Mouse (Mus musculus): ENCODE measurements at regions not wholly inside any gene's neighbourhood (a gene's known extent, or its start where the extent isn't known, plus 50 kb on each side); places are given as distances from the start of the nearest gene placed in this dataset.
"Not testable (repeated sequence)": the region's sequence is repeated elsewhere in the genome, so short reads cannot be mapped to it uniquely, and the experiment has no call there.

DNA sequence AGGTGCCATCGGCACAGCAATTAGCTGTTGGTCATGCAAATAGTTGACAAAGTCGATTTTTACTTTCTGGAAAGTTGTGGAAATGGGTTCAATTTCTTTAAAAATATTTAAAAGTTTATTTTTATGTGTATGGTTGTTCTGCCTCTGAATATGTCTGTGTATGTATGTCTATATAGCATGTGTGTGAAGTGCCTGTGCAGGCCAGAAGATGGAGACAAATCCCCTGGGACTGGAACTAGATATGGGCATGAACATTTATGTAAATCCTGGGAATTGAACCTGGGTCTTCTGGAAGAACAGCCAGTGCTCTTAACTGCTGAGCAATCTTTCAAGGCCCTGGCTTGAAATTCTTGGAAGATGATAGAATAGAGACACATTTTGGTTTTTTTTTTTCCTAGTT, 140.0 kb downstream of the Lyplal1 start:
- DNase-seq (ENCODE audit: low spot score in 2 of 2), result no peak
- intact Hi-C loops (cut with DNase I), result no loop called here

- DNase-seq (ENCODE audit: low spot score in 2 of 2), result no peak
- intact Hi-C loops (cut with DNase I), result no loop called here
These were observed 127.7 kb downstream of the Lyplal1 start for GRCm38 (mm10) chr1:185989432-185989831.

DNA sequence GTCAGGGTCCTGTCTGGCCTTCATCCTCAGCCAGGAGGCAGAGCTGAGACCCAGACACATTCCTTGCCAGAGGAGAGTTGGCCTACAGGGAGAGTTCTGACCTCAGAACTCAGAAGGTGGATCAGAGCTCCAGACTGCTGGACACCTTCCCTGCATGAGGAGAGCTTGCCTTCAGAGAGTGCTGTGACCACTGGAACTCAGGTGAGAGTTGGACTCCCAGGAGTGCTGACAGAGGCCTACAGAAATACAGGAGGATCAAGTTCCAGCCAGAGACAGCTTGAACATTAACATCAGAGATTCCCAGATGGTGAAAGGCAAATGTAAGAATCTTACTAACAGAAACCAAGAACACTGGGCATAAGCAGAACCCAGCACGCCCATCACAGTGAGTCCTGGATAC, 117.0 kb downstream of the Lyplal1 start:
- intact Hi-C loops (cut with DNase I); DNase-seq (ENCODE audit: low spot score in 2 of 2): not testable (repeated sequence)

DNA sequence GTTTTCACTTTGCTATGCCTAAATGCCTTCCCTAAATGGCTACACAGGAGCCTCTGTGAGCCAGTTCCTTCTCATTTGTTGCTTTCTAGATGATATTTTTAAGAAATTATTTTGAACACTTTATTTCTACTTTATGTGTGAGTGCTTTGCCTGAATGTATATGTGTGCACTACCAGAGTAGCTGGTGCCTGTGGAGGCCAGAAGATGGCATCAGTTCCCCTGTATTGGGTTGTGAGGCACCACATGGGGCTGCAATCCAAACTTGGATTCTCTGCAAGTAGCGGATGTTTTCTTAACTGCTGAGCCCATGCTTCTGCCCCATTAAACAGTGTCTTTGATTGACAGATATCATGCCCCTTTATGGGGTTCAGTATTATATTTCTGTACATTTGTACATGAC, 103.7 kb downstream of the Lyplal1 start:
- intact Hi-C loops (cut with DNase I), result no loop called here
- DNase-seq (ENCODE audit: low spot score in 2 of 2), result no peak

GRCm38 (mm10) chr1:186014166-186014565, 102.9 kb downstream of the Lyplal1 start:
- no peak for DNase-seq (ENCODE audit: low spot score in 2 of 2)
- intact Hi-C loops (cut with DNase I), result no loop called here

- DNase-seq (ENCODE audit: low spot score in 2 of 2), result no peak
- intact Hi-C loops (cut with DNase I), result no loop called here
These were observed 101.1 kb downstream of the Lyplal1 start for GRCm38 (mm10) chr1:186015831-186016561.

DNA sequence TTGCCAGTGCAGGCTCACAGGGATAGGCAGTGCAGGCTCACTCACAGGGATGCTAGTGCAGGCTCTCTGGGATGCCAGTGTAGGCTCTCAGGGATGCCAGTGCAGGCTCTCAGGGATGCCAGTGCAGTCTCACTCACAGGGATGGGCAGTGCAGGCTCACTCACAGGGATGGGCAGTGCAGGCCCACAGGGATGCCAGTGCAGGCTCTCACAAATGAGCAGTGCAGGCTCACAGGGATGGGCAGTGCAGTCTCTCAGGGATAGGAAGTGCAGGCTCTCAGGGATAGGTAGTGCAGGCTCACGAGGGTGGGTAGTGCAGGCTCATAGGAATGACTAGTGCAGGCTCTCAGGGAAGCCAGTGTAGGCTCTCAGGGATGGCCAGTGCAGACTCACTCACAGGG, 99.6 kb downstream of the Lyplal1 start:
- intact Hi-C loops (cut with DNase I), result no loop called here
- no peak for DNase-seq (ENCODE audit: low spot score in 2 of 2)

- DNase-seq (ENCODE audit: low spot score in 2 of 2), result no peak
- intact Hi-C loops (cut with DNase I), result no loop called here
These were observed 97.6 kb downstream of the Lyplal1 start for GRCm38 (mm10) chr1:186019511-186019910.

GRCm38 (mm10) chr1:186031951-186032350, 85.2 kb downstream of the Lyplal1 start:
- DNase-seq (ENCODE audit: low spot score in 2 of 2), result no peak
- intact Hi-C loops (cut with DNase I), result no loop called here

DNA sequence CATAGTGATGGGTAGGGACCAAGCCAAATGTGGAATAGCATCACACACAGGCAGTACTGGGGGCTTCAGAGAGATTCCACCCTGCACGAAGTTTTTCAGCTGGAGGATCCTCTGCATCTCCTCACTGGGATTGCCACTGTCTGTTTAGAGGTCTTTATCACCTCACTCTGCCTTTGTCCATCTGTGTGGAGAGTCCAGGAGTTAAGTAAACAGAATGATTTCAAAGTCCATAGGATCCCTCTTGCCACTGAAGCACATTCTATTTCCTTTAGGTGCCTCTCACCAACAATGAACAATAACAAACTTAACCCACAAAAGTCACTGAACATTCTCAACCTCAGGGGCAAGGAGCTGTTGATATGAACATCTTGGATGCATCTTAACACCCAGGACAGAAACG, 82.7 kb downstream of the Lyplal1 start:
- intact Hi-C loops (cut with DNase I), result no loop called here
- no peak for DNase-seq (ENCODE audit: low spot score in 2 of 2)

Measured in left cerebral cortex, postnatal 36 days (tissue).